Mouse (Mus musculus): ENCODE measurements around the gene Cbx8.

Gene Cbx8

DNA sequence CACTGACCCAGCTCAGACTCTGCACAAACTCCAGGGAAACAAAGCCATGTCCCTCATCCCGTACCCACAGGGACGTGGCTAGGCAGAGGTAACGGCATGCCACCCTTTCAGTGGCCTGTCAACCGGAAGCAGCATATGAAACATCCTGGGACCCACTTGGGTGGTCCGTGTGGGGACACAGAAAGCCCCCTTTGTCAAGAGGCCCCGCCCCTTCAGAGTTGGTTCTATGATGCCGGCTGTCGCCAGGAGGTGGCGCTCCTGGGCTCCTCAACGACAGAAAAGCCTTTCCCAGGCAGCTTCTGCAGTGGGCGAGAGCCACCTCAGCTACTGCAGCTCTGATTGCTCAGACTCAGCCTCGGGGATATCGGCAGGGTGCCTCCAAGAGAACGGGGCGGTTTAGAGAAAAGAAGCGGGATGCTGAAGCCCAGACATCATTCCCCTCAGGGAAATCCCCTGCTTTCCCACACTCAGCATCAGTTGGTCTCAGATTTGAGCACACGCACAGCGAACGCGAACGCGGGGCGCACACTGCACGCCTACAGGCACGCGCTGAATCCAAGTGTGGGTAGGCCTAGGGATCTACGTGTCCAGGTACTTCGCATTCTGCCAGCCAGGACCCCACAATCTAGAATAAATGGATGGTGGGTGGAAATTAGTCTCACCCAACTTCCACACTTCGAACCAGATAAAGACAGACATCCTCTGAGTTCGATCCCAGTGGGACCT lies 42.1 kb downstream of the Cbx8 start:
- DNase-seq (ENCODE audit: low read depth in 2 of 2, low spot score in 2 of 2) = peak; percentile 83 to 87

DNA sequence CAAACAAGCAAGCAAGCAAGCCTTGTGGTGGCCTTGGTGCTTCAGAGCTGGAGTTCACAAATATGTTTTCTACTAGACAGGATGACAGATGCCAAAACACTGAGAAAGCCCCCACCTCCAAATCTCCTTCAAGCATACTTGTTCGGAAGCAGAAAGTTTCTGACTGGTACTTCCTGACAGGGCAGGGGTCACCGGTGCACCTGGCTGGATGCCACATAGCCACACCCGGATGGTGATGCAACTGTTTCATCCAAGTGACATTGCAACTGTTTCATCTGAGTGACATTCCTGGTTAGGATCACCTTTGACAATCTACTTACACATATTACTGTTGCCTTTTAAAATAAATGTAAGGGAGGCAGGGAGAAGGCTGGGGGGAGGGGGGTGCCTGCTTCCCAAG lies 43.6 kb downstream of the Cbx8 start:
- no peak for DNase-seq (ENCODE audit: low read depth in 2 of 2, low spot score in 2 of 2)

DNA sequence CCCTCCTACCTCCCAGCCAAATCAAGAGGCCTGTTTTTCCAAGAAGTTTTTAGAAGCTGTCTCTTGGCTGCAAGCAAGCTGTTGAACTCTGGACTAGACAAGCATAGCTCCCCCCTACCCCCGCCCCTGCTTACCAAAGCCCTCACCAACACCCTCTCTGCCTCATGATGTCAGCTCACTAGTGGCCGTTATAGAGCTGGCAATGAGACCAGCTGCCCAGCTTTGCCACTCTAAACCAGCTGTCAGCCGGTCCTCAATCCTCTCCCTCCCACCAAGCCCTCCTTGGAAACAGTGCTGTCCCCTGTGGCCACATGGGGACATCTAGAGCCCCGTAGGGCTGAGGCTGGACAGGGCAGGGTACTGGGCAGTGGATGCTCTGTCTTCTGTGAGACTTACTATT lies 45.3 kb downstream of the Cbx8 start:
- DNase-seq (ENCODE audit: low read depth in 2 of 2, low spot score in 2 of 2) = no peak

DNA sequence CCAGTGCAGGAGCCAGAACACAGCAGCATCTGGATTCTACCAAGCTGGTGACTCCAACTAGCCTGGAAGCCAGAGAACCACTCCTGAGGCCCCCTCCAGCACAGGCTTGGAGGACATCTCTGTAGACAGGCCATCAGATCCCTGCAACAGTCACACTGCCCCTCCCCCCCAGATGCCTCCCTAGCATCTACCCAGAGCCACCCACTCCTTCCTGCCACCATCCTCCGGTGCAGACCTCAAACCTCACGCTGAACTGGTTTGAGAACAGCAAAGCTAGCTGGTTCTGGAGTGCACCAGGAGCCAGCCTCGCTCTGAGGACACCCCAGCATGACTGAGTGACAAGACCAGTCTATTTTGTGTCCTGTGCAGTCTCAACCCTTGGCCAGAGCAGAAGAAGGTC lies 48.0 kb downstream of the Cbx8 start:
- peak; percentile 45 to 70 for DNase-seq (ENCODE audit: low read depth in 2 of 2, low spot score in 2 of 2)

DNA sequence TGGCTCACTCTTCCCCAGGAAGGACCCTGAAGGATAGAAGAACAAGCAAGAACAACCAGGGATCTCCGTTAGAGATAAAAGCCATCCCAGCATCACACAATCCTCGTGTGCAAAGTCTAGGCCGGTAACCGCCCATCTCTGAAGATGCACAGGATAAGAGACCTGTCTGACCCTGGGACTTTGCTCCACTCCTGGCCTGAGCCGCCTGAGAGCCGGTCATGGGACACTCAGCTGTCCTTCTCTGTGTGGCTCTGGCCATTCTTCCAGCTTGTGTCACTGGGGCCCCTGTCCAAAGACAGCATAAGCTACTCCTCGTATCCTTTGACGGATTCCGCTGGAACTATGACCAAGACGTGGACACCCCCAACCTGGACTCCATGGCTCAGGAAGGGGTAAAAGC lies 52.8 kb downstream of the Cbx8 start, which contains the start of gene Enpp7:
Enpp7 (plus strand) TSS at position 190 of the 400 bp plus-strand sequence.
- no peak for DNase-seq (ENCODE audit: low read depth in 2 of 2, low spot score in 2 of 2)

Data from CD8-positive naive resting alpha-beta T cell, adult 2 months (primary cell).